Mouse (Mus musculus) heart, embryonic 10.5 days (tissue): Measurements from ENCODE around the gene Taf1c. TPM values are rescaled to one million over a fixed set of nuclear protein-coding genes. Genes with fewer than 3 reads are reported as not detected.

Source experiments
- DNase-seq: peaks from one replicate; pipeline ENCODE4 v3.0.0-alpha.2; 2017; ENCODE audit warnings: low spot score
- H3K27ac ChIP-seq: fragments of 300-500 bp; sonication (generic); 2 replicates; pipeline ENCODE4 v1.5.1; 2016; ENCODE audit warnings: mild to moderate bottlenecking
- H3K27me3 ChIP-seq: fragments of 300-500 bp; sonication (generic); 2 replicates; pipeline ENCODE4 v1.6.1; 2016; ENCODE audit warnings: mild to moderate bottlenecking; ENCODE audit not compliant: poor library complexity, insufficient read depth, severe bottlenecking
- H3K36me3 ChIP-seq: fragments of 300-500 bp; sonication (generic); 2 replicates; pipeline ENCODE4 v1.6.1; 2016; ENCODE audit warnings: mild to moderate bottlenecking, moderate library complexity
- H3K4me1 ChIP-seq: fragments of 300-500 bp; sonication (generic); 2 replicates; pipeline ENCODE4 v1.6.1; 2016; ENCODE audit warnings: mild to moderate bottlenecking
- H3K4me3 ChIP-seq: fragments of 300-500 bp; sonication (generic); 2 replicates; pipeline ENCODE4 v1.5.1; 2016; ENCODE audit warnings: mild to moderate bottlenecking, moderate library complexity
- H3K9me3 ChIP-seq: fragments of 300-500 bp; sonication (generic); 2 replicates; pipeline ENCODE4 v1.6.1; 2016; ENCODE audit warnings: mild to moderate bottlenecking, moderate library complexity
- WGBS: fragments of 180-500 bp; shearing (Covaris S2); methylation state at CpG from one replicate; pipeline ENCODE4 v1.1.7; 2016; 5-methylcytosine and 5-hydroxymethylcytosine counted together
- polyA plus RNA-seq: library from polyadenylated mRNA; unstranded; fragments of >200 nt; fragmentation: Nextera tagmentation; extraction: Ambion mirVana; gene quantifications from 2 replicates; pipeline ENCODE4 v1.2.1, GENCODE M21; 2016

Gene Taf1c
- polyA plus RNA-seq = 9.9 and 11.2 TPM in 2 replicates

GRCm38 (mm10) chr8:119604996-119605395 lies at the start of gene Taf1c:
TSS of gene Taf1c (minus strand) at chr8:119605222.
- peak within 1 kb of the TSS; percentile 72 for H3K27ac ChIP-seq
- DNase-seq = peak; percentile 95
- peaks cover 5% of the 10 kb centered on the region; the same call in 1 of the 2 replicates for H3K9me3 ChIP-seq
- H3K27me3 ChIP-seq = no peaks in the 10 kb centered on the region
- peaks cover 30% of the 10 kb centered on the region for H3K36me3 ChIP-seq
- H3K4me1 ChIP-seq = peaks cover 11% of the 10 kb centered on the region
- H3K4me3 ChIP-seq = peak within 1 kb of the TSS; percentile 71
- WGBS = under 1% methylated on average over 23 of the region's 23 CpGs

GRCm38 (mm10) chr8:119651324-119651723 lies 46.3 kb upstream of the Taf1c start:
- H3K27me3 ChIP-seq = no peaks in the 10 kb centered on the region
- no peak for DNase-seq
- 60% methylated on average over 2 of the region's 2 CpGs for WGBS
- H3K27ac ChIP-seq = no peak overlapping the region
- peaks cover 20% of the 10 kb centered on the region for H3K4me1 ChIP-seq
- 0 out of 2 replicates have a peak, but pooled peaks cover 3% of the 10 kb centered on the region for H3K9me3 ChIP-seq
- H3K4me3 ChIP-seq = no peak overlapping the region
- H3K36me3 ChIP-seq = no peaks in the 10 kb centered on the region

GRCm38 (mm10) chr8:119646846-119647245 lies 41.8 kb upstream of the Taf1c start:
- no peaks in the 10 kb centered on the region for H3K36me3 ChIP-seq
- H3K27ac ChIP-seq = no peak overlapping the region
- WGBS = 78% methylated on average over 7 of the region's 7 CpGs
- no peak overlapping the region for H3K4me3 ChIP-seq
- no peak for DNase-seq
- H3K27me3 ChIP-seq = peaks cover 13% of the 10 kb centered on the region; the same call in 1 of the 2 replicates
- no peaks in the 10 kb centered on the region for H3K4me1 ChIP-seq
- 0 out of 2 replicates have a peak, but pooled peaks cover 3% of the 10 kb centered on the region for H3K9me3 ChIP-seq

- H3K4me3 ChIP-seq = no peak overlapping the region
- no peaks in the 10 kb centered on the region for H3K4me1 ChIP-seq
- H3K27me3 ChIP-seq = peaks cover 13% of the 10 kb centered on the region; the same call in 1 of the 2 replicates
- no peak overlapping the region for H3K27ac ChIP-seq
- WGBS = 66% methylated on average over 3 of the region's 3 CpGs
- DNase-seq = no peak
- H3K36me3 ChIP-seq = no peaks in the 10 kb centered on the region
- 0 out of 2 replicates have a peak, but pooled peaks cover 3% of the 10 kb centered on the region for H3K9me3 ChIP-seq
These were observed 41.2 kb upstream of the Taf1c start for GRCm38 (mm10) chr8:119646197-119646596.

GRCm38 (mm10) chr8:119644981-119645597 lies 40.1 kb upstream of the Taf1c start:
- no peaks in the 10 kb centered on the region for H3K4me1 ChIP-seq
- H3K27ac ChIP-seq = no peak overlapping the region
- H3K4me3 ChIP-seq = no peak overlapping the region
- no peaks in the 10 kb centered on the region for H3K36me3 ChIP-seq
- DNase-seq = no peak
- WGBS = 73% methylated on average over 18 of the region's 18 CpGs
- 0 out of 2 replicates have a peak, but pooled peaks cover 3% of the 10 kb centered on the region for H3K9me3 ChIP-seq
- peaks cover 13% of the 10 kb centered on the region; the same call in 1 of the 2 replicates for H3K27me3 ChIP-seq

GRCm38 (mm10) chr8:119644429-119644960 lies 39.5 kb upstream of the Taf1c start:
- WGBS = 83% methylated on average over 17 of the region's 17 CpGs
- H3K27ac ChIP-seq = no peak overlapping the region
- H3K9me3 ChIP-seq = 0 out of 2 replicates have a peak, but pooled peaks cover 3% of the 10 kb centered on the region
- peaks cover 13% of the 10 kb centered on the region; the same call in 1 of the 2 replicates for H3K27me3 ChIP-seq
- H3K4me3 ChIP-seq = no peak overlapping the region
- H3K4me1 ChIP-seq = no peaks in the 10 kb centered on the region
- no peaks in the 10 kb centered on the region for H3K36me3 ChIP-seq
- DNase-seq = no peak

GRCm38 (mm10) chr8:119642960-119643359 lies 37.9 kb upstream of the Taf1c start:
- H3K27me3 ChIP-seq = peaks cover 13% of the 10 kb centered on the region; the same call in 1 of the 2 replicates
- 92% methylated on average over 1 of the region's 1 CpGs for WGBS
- H3K4me3 ChIP-seq = no peak overlapping the region
- DNase-seq = no peak
- H3K27ac ChIP-seq = no peak overlapping the region
- no peaks in the 10 kb centered on the region for H3K4me1 ChIP-seq
- H3K9me3 ChIP-seq = 0 out of 2 replicates have a peak, but pooled peaks cover 3% of the 10 kb centered on the region
- H3K36me3 ChIP-seq = no peaks in the 10 kb centered on the region

GRCm38 (mm10) chr8:119641058-119641457 lies 36.0 kb upstream of the Taf1c start:
- no peak for DNase-seq
- Histone ChIP-seq H3K4me1 (peaks cover 5% of the 10 kb centered on the region), H3K36me3 (no peaks in the 10 kb centered on the region), H3K27me3 (peaks cover 31% of the 10 kb centered on the region), H3K4me3 (no peak overlapping the region), H3K9me3 (no peaks in the 10 kb centered on the region), H3K27ac (no peak overlapping the region)
- WGBS = 74% methylated on average over 5 of the region's 5 CpGs

- peaks cover 17% of the 10 kb centered on the region for H3K4me1 ChIP-seq
- no peak overlapping the region for H3K27ac ChIP-seq
- no peak overlapping the region for H3K4me3 ChIP-seq
- H3K36me3 ChIP-seq = no peaks in the 10 kb centered on the region
- DNase-seq = no peak
- H3K27me3 ChIP-seq = peaks cover 34% of the 10 kb centered on the region
- H3K9me3 ChIP-seq = no peaks in the 10 kb centered on the region
- 81% methylated on average over 7 of the region's 7 CpGs for WGBS
These were observed 34.8 kb upstream of the Taf1c start for GRCm38 (mm10) chr8:119639798-119640197.

GRCm38 (mm10) chr8:119638261-119638660 lies 33.2 kb upstream of the Taf1c start:
- no peak overlapping the region for H3K4me3 ChIP-seq
- no peak overlapping the region for H3K27ac ChIP-seq
- H3K36me3 ChIP-seq = no peaks in the 10 kb centered on the region
- peaks cover 47% of the 10 kb centered on the region for H3K27me3 ChIP-seq
- no peak for DNase-seq
- H3K4me1 ChIP-seq = peaks cover 21% of the 10 kb centered on the region
- no peaks in the 10 kb centered on the region for H3K9me3 ChIP-seq
- 81% methylated on average over 6 of the region's 6 CpGs for WGBS

GRCm38 (mm10) chr8:119637381-119637780 lies 32.4 kb upstream of the Taf1c start:
- Histone ChIP-seq H3K27ac (no peak overlapping the region), H3K4me3 (no peak overlapping the region), H3K4me1 (peaks cover 30% of the 10 kb centered on the region), H3K36me3 (no peaks in the 10 kb centered on the region), H3K27me3 (peaks cover 56% of the 10 kb centered on the region), H3K9me3 (no peaks in the 10 kb centered on the region)
- 75% methylated on average over 4 of the region's 4 CpGs for WGBS
- DNase-seq = no peak

GRCm38 (mm10) chr8:119636766-119637165 lies 31.7 kb upstream of the Taf1c start:
- no peaks in the 10 kb centered on the region for H3K9me3 ChIP-seq
- H3K36me3 ChIP-seq = no peaks in the 10 kb centered on the region
- H3K4me1 ChIP-seq = peaks cover 35% of the 10 kb centered on the region
- H3K4me3 ChIP-seq = no peak overlapping the region
- H3K27ac ChIP-seq = peak overlapping the region; percentile 23; the same call in 1 of the 2 replicates
- DNase-seq = no peak
- WGBS = 70% methylated on average over 7 of the region's 7 CpGs
- peaks cover 62% of the 10 kb centered on the region for H3K27me3 ChIP-seq

- no peak for DNase-seq
- 21% methylated on average over 2 of the region's 2 CpGs for WGBS
- Histone ChIP-seq H3K36me3 (no peaks in the 10 kb centered on the region), H3K4me1 (peaks cover 38% of the 10 kb centered on the region), H3K4me3 (no peak overlapping the region), H3K9me3 (no peaks in the 10 kb centered on the region), H3K27me3 (peaks cover 70% of the 10 kb centered on the region), H3K27ac (peak overlapping the region; percentile 24; the same call in 1 of the 2 replicates)
These were observed 30.9 kb upstream of the Taf1c start for GRCm38 (mm10) chr8:119635958-119636357.
